Mouse (Mus musculus) CH12.LX (cell line): ENCODE results near the gene Anp32e. TPM values are rescaled to one million over a fixed set of nuclear protein-coding genes. Genes with fewer than 3 reads are reported as not detected.

Experiments
- DNase-seq: peaks from one replicate; pipeline ENCODE4 v3.0.0-alpha.2; 2013; ENCODE audit errors: extremely low read depth
- H3K27ac ChIP-seq: 2 replicates; pipeline ENCODE4 v1.5.1; 2012; ENCODE audit warnings: low read depth, mild to moderate bottlenecking, control low read depth, moderate library complexity; ENCODE audit not compliant: insufficient read depth
- H3K27me3 ChIP-seq: replicated peaks from 2 replicates; pipeline ENCODE3; 2012; ENCODE audit warnings: inconsistent platforms
- H3K36me3 ChIP-seq, 2 experiments: replicated peaks in 1 of 2; 2 replicates each; pipeline versions ENCODE3 to v1.6.1; 2012; ENCODE audit warnings: inconsistent platforms in 1 of 2, low read length in 1 of 2, mild to moderate bottlenecking in 1 of 2, mixed read lengths in 1 of 2, moderate library complexity in 1 of 2; ENCODE audit not compliant: control insufficient read depth in 1 of 2, insufficient read depth in 1 of 2
- H3K4me1 ChIP-seq, 2 experiments: 2 replicates each; pipeline ENCODE4 v1.6.1; 2012; ENCODE audit warnings: inconsistent platforms in 1 of 2, moderate library complexity in 1 of 2; ENCODE audit not compliant: insufficient read depth in 2 of 2, control insufficient read depth in 1 of 2
- H3K4me2 ChIP-seq: 2 replicates; pipeline ENCODE4 v1.6.1; 2012; ENCODE audit warnings: low read depth, mild to moderate bottlenecking, control low read depth; ENCODE audit not compliant: poor library complexity, insufficient read depth, severe bottlenecking
- H3K4me3 ChIP-seq, 3 experiments: fragments of 150-350 bp in 1 of 3; sonication (generic) in 1 of 3; replicated peaks in 1 of 3; 2 replicates each; pipeline versions ENCODE3 to v1.5.1; 2011 to 2012; ENCODE audit warnings: low read depth in 2 of 3, low read length in 2 of 3, mild to moderate bottlenecking in 2 of 3, moderate library complexity in 2 of 3, control low read depth in 1 of 3, improper control_type of control experiment in 1 of 3, inconsistent platforms in 1 of 3, mixed read lengths in 1 of 3; ENCODE audit not compliant: poor library complexity in 1 of 3
- H3K79me2 ChIP-seq: replicated peaks from 2 replicates; pipeline ENCODE4 v1.6.1; 2012; ENCODE audit warnings: mild to moderate bottlenecking, moderate library complexity; ENCODE audit not compliant: control insufficient read depth, poor library complexity, insufficient read depth, severe bottlenecking; ENCODE audit errors: extremely low read depth
- H3K9ac ChIP-seq: 2 replicates; pipeline ENCODE4 v1.6.1; 2012; ENCODE audit warnings: low read depth, mild to moderate bottlenecking, control low read depth, moderate library complexity; ENCODE audit not compliant: insufficient read depth
- H3K9me3 ChIP-seq: replicated peaks from 2 replicates; pipeline ENCODE3; 2012; ENCODE audit warnings: low read length, inconsistent platforms, mixed read lengths
- BHLHE40 ChIP-seq: IDR thresholded peaks from 2 replicates; pipeline ENCODE4 v1.6.1; 2011; ENCODE audit warnings: mild to moderate bottlenecking, low read depth, low read length, improper control_type of control experiment
- CHD1 ChIP-seq: IDR thresholded peaks from 2 replicates; pipeline ENCODE4 v1.6.1; 2012; ENCODE audit warnings: low read depth, low read length, improper control_type of control experiment, inconsistent platforms
- CTCF ChIP-seq, 2 experiments: IDR thresholded peaks in 1 of 2; conservative IDR thresholded peaks in 1 of 2; 2 replicates each; pipeline ENCODE4 v1.5.1; 2011 to 2012; ENCODE audit warnings: low read depth in 2 of 2, low read length in 2 of 2, improper control_type of control experiment in 1 of 2, inconsistent platforms in 1 of 2, mild to moderate bottlenecking in 1 of 2, moderate library complexity in 1 of 2
- E2F4 ChIP-seq: IDR thresholded peaks from 2 replicates; pipeline ENCODE4 v1.6.1; 2011; ENCODE audit warnings: low read depth, low read length, improper control_type of control experiment; ENCODE audit not compliant: insufficient replicate concordance
- EP300 ChIP-seq: IDR thresholded peaks from 2 replicates; pipeline ENCODE4 v1.6.1; 2011; ENCODE audit warnings: low read length, improper control_type of control experiment
- ETS1 ChIP-seq: conservative IDR thresholded peaks from 2 replicates; pipeline ENCODE4 v1.6.1; 2012; ENCODE audit warnings: low read depth, mild to moderate bottlenecking, inconsistent platforms, low read length, improper control_type of control experiment, moderate library complexity
- HCFC1 ChIP-seq: IDR thresholded peaks from 2 replicates; pipeline ENCODE4 v1.6.1; 2012; ENCODE audit warnings: low read depth, mild to moderate bottlenecking, inconsistent platforms, low read length, improper control_type of control experiment
- IRF4 ChIP-seq: IDR thresholded peaks from 2 replicates; pipeline ENCODE4 v1.6.1; 2014; ENCODE audit warnings: low read depth, mild to moderate bottlenecking, inconsistent platforms, low read length, improper control_type of control experiment
- JUN ChIP-seq: IDR thresholded peaks from 2 replicates; pipeline ENCODE4 v1.6.1; 2011; ENCODE audit warnings: low read depth, mild to moderate bottlenecking, low read length, improper control_type of control experiment, moderate library complexity; ENCODE audit not compliant: insufficient read depth
- JUND ChIP-seq: conservative IDR thresholded peaks from 2 replicates; pipeline ENCODE4 v1.6.1; 2011; ENCODE audit warnings: low read depth, low read length, improper control_type of control experiment
- KAT2A ChIP-seq: IDR thresholded peaks from 2 replicates; pipeline ENCODE4 v1.6.1; 2012; ENCODE audit warnings: low read length, improper control_type of control experiment, inconsistent platforms; ENCODE audit not compliant: insufficient replicate concordance
- MAFK ChIP-seq: IDR thresholded peaks from 2 replicates; pipeline ENCODE4 v1.6.1; 2011; ENCODE audit warnings: low read length, improper control_type of control experiment; ENCODE audit not compliant: insufficient replicate concordance
- MAX ChIP-seq: IDR thresholded peaks from 2 replicates; pipeline ENCODE4 v1.6.1; 2011; ENCODE audit warnings: low read length, improper control_type of control experiment
- MAZ ChIP-seq: IDR thresholded peaks from 2 replicates; pipeline ENCODE4 v1.6.1; 2012; ENCODE audit warnings: low read depth, mild to moderate bottlenecking, inconsistent platforms, low read length, improper control_type of control experiment, moderate library complexity
- MEF2A ChIP-seq: IDR thresholded peaks from 2 replicates; pipeline ENCODE4 v1.6.1; 2014; ENCODE audit warnings: low read depth, mild to moderate bottlenecking, inconsistent platforms, low read length, improper control_type of control experiment, borderline replicate concordance
- MYC ChIP-seq: IDR thresholded peaks from 2 replicates; pipeline ENCODE4 v1.6.1; 2011; ENCODE audit warnings: low read depth, mild to moderate bottlenecking, improper control_type of control experiment, low read length
- NELFE ChIP-seq: IDR thresholded peaks from 2 replicates; pipeline ENCODE4 v1.6.1; 2011; ENCODE audit warnings: low read depth, low read length, improper control_type of control experiment
- NRF1 ChIP-seq: IDR thresholded peaks from 2 replicates; pipeline ENCODE4 v1.6.1; 2014; ENCODE audit warnings: low read depth, mild to moderate bottlenecking, inconsistent platforms, low read length, improper control_type of control experiment, moderate library complexity
- PAX5 ChIP-seq: IDR thresholded peaks from 2 replicates; pipeline ENCODE4 v1.6.1; 2012; ENCODE audit warnings: low read length, inconsistent platforms, mixed read lengths
- POLR2A ChIP-seq: IDR thresholded peaks from 2 replicates; pipeline ENCODE4 v1.6.1; 2011; ENCODE audit warnings: low read depth, mild to moderate bottlenecking, improper control_type of control experiment, low read length
- POLR2AphosphoS2 ChIP-seq: IDR thresholded peaks from 2 replicates; pipeline ENCODE4 v1.6.1; 2011; ENCODE audit warnings: low read depth, low read length, improper control_type of control experiment
- RAD21 ChIP-seq: IDR thresholded peaks from 2 replicates; pipeline ENCODE4 v1.6.1; 2011; ENCODE audit warnings: low read depth, mild to moderate bottlenecking, low read length, improper control_type of control experiment, moderate library complexity
- SIN3A ChIP-seq: IDR thresholded peaks from 2 replicates; pipeline ENCODE4 v1.6.1; 2012; ENCODE audit warnings: low read length, improper control_type of control experiment, inconsistent platforms
- SMC3 ChIP-seq: IDR thresholded peaks from 2 replicates; pipeline ENCODE4 v1.6.1; 2011; ENCODE audit warnings: low read depth, low read length, improper control_type of control experiment
- TBP ChIP-seq: conservative IDR thresholded peaks from 2 replicates; pipeline ENCODE4 v1.6.1; 2011; ENCODE audit warnings: low read depth, low read length, improper control_type of control experiment
- TCF12 ChIP-seq: IDR thresholded peaks from 2 replicates; pipeline ENCODE4 v1.6.1; 2014; ENCODE audit warnings: low read depth, mild to moderate bottlenecking, inconsistent platforms, low read length, improper control_type of control experiment
- UBTF ChIP-seq: IDR thresholded peaks from 2 replicates; pipeline ENCODE4 v1.6.1; 2012; ENCODE audit warnings: low read depth, mild to moderate bottlenecking, inconsistent platforms, low read length, improper control_type of control experiment, moderate library complexity
- USF2 ChIP-seq: conservative IDR thresholded peaks from 2 replicates; pipeline ENCODE4 v1.6.1; 2011; ENCODE audit warnings: low read depth, low read length, improper control_type of control experiment
- ZKSCAN1 ChIP-seq: IDR thresholded peaks from 2 replicates; pipeline ENCODE4 v1.6.1; 2012; ENCODE audit warnings: low read depth, inconsistent platforms, low read length, improper control_type of control experiment, borderline replicate concordance
- dilution Hi-C: fragments of 300-500 bp; cut with MboI; formaldehyde crosslinking; loops from 2 replicates; pipeline ENCODE4 v1.14.3; 2020; ENCODE audit warnings: low sequenced_read_pairs; ENCODE audit not compliant: extremely low pct_unique_long_range_greater_than_20kb, extremely low pct_ligation_motif_present
- in situ Hi-C: fragments of 300-500 bp; cut with MboI; formaldehyde crosslinking; loops from 3 replicates; pipeline ENCODE4 v1.14.3; 2019; ENCODE audit warnings: low sequenced_read_pairs, low pct_ligation_motif_present, low pct_unique_long_range_greater_than_20kb, mixed read lengths
- polyA plus RNA-seq: library from polyadenylated mRNA; unstranded; fragments of >175 nt; gene quantifications from 2 replicates; pipeline ENCODE4 v1.2.1, GENCODE M21; 2012; ENCODE audit warnings: low read depth; ENCODE audit not compliant: insufficient read length
- total RNA-seq, 2 experiments: library from RNA; depleted of rRNA; stranded (reverse); fragments of 300-350 nt in 1 of 2; fragments of >200 nt in 1 of 2; gene quantifications; 2 replicates each; pipeline ENCODE4 v1.2.3; 2012 to 2014

Gene Anp32e
- total and polyA plus RNA-seq, 3 experiments, result 74.2 to 439 (median 85.2) TPM

- no peaks in the 10 kb centered on the region for H3K36me3 ChIP-seq
- H3K79me2 ChIP-seq, result peaks cover 9% of the 10 kb centered on the region
- no peak overlapping the region for H3K4me3 ChIP-seq
- no peaks in the 10 kb centered on the region for H3K27me3 ChIP-seq
- dilution Hi-C loops (no loop called here), in situ Hi-C loops (no loop called here)
- DNase-seq, result no peak
- H3K4me2 ChIP-seq, result no peak overlapping the region
- peaks cover 3 to 4% of the 10 kb centered on the region in 2 experiments for H3K4me1 ChIP-seq
- H3K9me3 ChIP-seq, result no peaks in the 10 kb centered on the region
- H3K27ac ChIP-seq, result no peak overlapping the region
- no peak for TF ChIP-seq SMC3
- no peak for TF ChIP-seq SIN3A
- TF ChIP-seq NELFE, result no peak
- TF ChIP-seq CHD1, result no peak
- TF ChIP-seq CTCF (conservative IDR thresholded peaks at IDR 0.05 in 1 of 2, IDR thresholded peaks at IDR 0.05 in 1 of 2; ENCODE audit: low read depth in 2 of 2, low read length in 2 of 2), result no peak
- no peak for TF ChIP-seq JUND
- no peak for TF ChIP-seq HCFC1
- TF ChIP-seq MAFK, result no peak
- no peak for TF ChIP-seq NRF1
- TF ChIP-seq IRF4, result no peak
- no peak for TF ChIP-seq EP300
- no peak for TF ChIP-seq MAX
- no peak for TF ChIP-seq ZKSCAN1
- TF ChIP-seq BHLHE40, result no peak
- no peak for TF ChIP-seq PAX5
- TF ChIP-seq POLR2A, result no peak
- TF ChIP-seq E2F4, result no peak
- no peak for TF ChIP-seq MEF2A
- no peak overlapping the region for H3K9ac ChIP-seq
Observed at GRCm38 (mm10) chr3:95925087-95925486, 4.0 kb upstream of the Anp32e start.

DNA sequence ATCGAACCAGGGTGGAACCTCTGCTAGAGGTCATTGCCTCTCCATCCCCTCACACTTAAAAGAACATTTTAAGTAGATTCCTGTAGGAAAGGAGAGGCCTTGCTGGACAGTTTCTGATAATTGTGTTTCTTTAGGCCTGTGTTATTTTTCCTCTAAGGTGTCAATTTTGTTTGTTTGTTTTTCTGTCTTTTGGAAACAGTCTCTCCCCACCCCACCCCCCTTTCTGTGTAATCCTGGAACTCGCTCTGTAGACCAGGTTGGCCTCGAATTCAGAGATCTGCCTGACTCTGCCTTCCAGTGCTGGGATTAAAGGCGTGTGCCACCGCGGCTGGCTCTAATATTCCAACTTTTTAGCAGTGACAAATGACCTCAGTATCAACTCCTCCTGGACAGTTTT, 787 bp upstream of the Anp32e start:
- H3K27ac ChIP-seq, result peak overlapping the region; percentile 62; the same call in 1 of the 2 replicates
- in situ Hi-C loops (no loop called here), dilution Hi-C loops (no loop called here)
- peak overlapping the region; percentile 96 for H3K9ac ChIP-seq
- peaks cover 41% of the 10 kb centered on the region for H3K79me2 ChIP-seq
- peak overlapping the region; percentile 64 for H3K4me2 ChIP-seq
- peak overlapping the region; percentile 58 to 92 (median 81) for H3K4me3 ChIP-seq
- no peaks in the 10 kb centered on the region for H3K9me3 ChIP-seq
- no peak for DNase-seq
- peaks cover under 1 to 6% of the 10 kb centered on the region in 2 experiments for H3K36me3 ChIP-seq
- no peaks in the 10 kb centered on the region for H3K27me3 ChIP-seq
- peaks cover 8 to 19% of the 10 kb centered on the region in 2 experiments for H3K4me1 ChIP-seq
- TF ChIP-seq MAZ (no peak), SMC3 (no peak), MEF2A (no peak), ETS1 (no peak), MYC (no peak), CHD1 (no peak), POLR2AphosphoS2 (no peak), POLR2A (no peak), BHLHE40 (no peak), UBTF (no peak), RAD21 (no peak), E2F4 (no peak), JUN (no peak), KAT2A (no peak), TBP (no peak), TCF12 (no peak), NELFE (no peak), USF2 (no peak)
